Mouse (Mus musculus) skeletal muscle tissue, adult 2 months (tissue): Measurements from ENCODE around the gene Gbp7.
"Not testable (repeated sequence)": the region's sequence is repeated elsewhere in the genome, so short reads cannot be mapped to it uniquely, and the experiment has no call there.

ENCODE experiments used
- DNase-seq: peaks from one replicate; pipeline ENCODE4 v3.0.0-alpha.2; 2012; ENCODE audit warnings: low read depth, low spot score

Gene Gbp7

GRCm38 (mm10) chr3:142530087-142530953 is at the start of gene Gbp7:
Gene Gbp7, plus strand, starts transcription at chr3:142530342.
- peak; percentile 83 for DNase-seq

- DNase-seq, result peak; percentile 55
Observed at GRCm38 (mm10) chr3:142490465-142490864, 39.7 kb upstream of the Gbp7 start.

GRCm38 (mm10) chr3:142493536-142494061 is 36.5 kb upstream of the Gbp7 start, which contains the start of gene Gbp5:
Gene Gbp5, plus strand, starts transcription at chr3:142493978.
- peak; percentile 75 for DNase-seq

- DNase-seq, result no peak
Observed at GRCm38 (mm10) chr3:142495146-142495655, 34.9 kb upstream of the Gbp7 start.

GRCm38 (mm10) chr3:142496113-142497101 is 33.7 kb upstream of the Gbp7 start:
- DNase-seq, result peak; percentile 25

- DNase-seq, result no peak
Observed at GRCm38 (mm10) chr3:142497123-142497841, 32.9 kb upstream of the Gbp7 start.

GRCm38 (mm10) chr3:142498941-142499340 is 31.2 kb upstream of the Gbp7 start:
- DNase-seq, result no peak

- DNase-seq, result no peak
Observed at GRCm38 (mm10) chr3:142528116-142528515, 2.0 kb upstream of the Gbp7 start.

- DNase-seq, result no peak
Observed at GRCm38 (mm10) chr3:142529597-142529996, 545 bp upstream of the Gbp7 start.

- DNase-seq, result no peak
Observed at GRCm38 (mm10) chr3:142531595-142531994, 1.5 kb downstream of the Gbp7 start.

- no peak for DNase-seq
Observed at GRCm38 (mm10) chr3:142533185-142533584, 3.0 kb downstream of the Gbp7 start.

- DNase-seq, result no peak
Observed at GRCm38 (mm10) chr3:142535667-142536066, 5.5 kb downstream of the Gbp7 start.

GRCm38 (mm10) chr3:142541391-142541790 is 11.2 kb downstream of the Gbp7 start:
- no peak for DNase-seq

- not testable (repeated sequence) for DNase-seq
Observed at GRCm38 (mm10) chr3:142542776-142543175, 12.6 kb downstream of the Gbp7 start.

GRCm38 (mm10) chr3:142546690-142547089 is 16.5 kb downstream of the Gbp7 start:
- no peak for DNase-seq

GRCm38 (mm10) chr3:142550052-142550676 is 20.0 kb downstream of the Gbp7 start:
- DNase-seq, result no peak

- no peak for DNase-seq
Observed at GRCm38 (mm10) chr3:142554601-142555000, 24.5 kb downstream of the Gbp7 start.

GRCm38 (mm10) chr3:142555623-142556022 is 25.5 kb downstream of the Gbp7 start:
- DNase-seq, result no peak

- DNase-seq, result peak; percentile 50
Observed at GRCm38 (mm10) chr3:142559632-142560228, 29.6 kb downstream of the Gbp7 start, which contains the start of gene Gbp3. Gene Gbp3, plus strand, starts transcription at chr3:142560026.
